Mouse (Mus musculus): ENCODE results near the gene H2-T24.
"Not testable (repeated sequence)": the region's sequence is repeated elsewhere in the genome, so short reads cannot be mapped to it uniquely, and the experiment has no call there.

GRCm38 (mm10) chr17:36030046-36030702 is 9.8 kb upstream of the H2-T24 start:
- TF ChIP-seq CTCF (IDR thresholded peaks at IDR 0.05; ENCODE audit: low read depth, low read length); POLR2A (IDR thresholded peaks at IDR 0.05; ENCODE audit: borderline replicate concordance, low read depth, low read length): not testable (repeated sequence)
